Mouse (Mus musculus) heart, postnatal 25 days (tissue): ENCODE results near the gene Ddx54. TPM values are rescaled to one million over a fixed set of nuclear protein-coding genes. Genes with fewer than 3 reads are reported as not detected.
A peak's percentile ranks its signal among the peaks of the same experiment; 100 is the strongest.

Source experiments
- DNase-seq: peaks from one replicate; pipeline ENCODE4 v3.0.0; 2022; ENCODE audit warnings: low spot score
- intact Hi-C: fragments of 180-260 bp; cut with DNase I; formaldehyde crosslinking; loops from one replicate; pipeline ENCODE4 v1.15.1; 2025
- total RNA-seq, 2 experiments: library from RNA; stranded (reverse); gene quantifications; 2 replicates each; pipeline ENCODE4 v1.2.3; 2021

The Ddx54 gene
- total RNA-seq, 2 experiments from 2014 or later: 20.1 to 21.4 TPM

GRCm38 (mm10) chr5:120579211-120579897 is 33.2 kb upstream of the Ddx54 start:
- DNase-seq: peak; percentile 58
- intact Hi-C loops: no loop called here

- intact Hi-C loops: no loop called here
- DNase-seq: no peak
Measured at GRCm38 (mm10) chr5:120579898-120580626, 32.5 kb upstream of the Ddx54 start.

- intact Hi-C loops: no loop called here
- no peak for DNase-seq
Measured at GRCm38 (mm10) chr5:120582002-120582401, 30.5 kb upstream of the Ddx54 start.

- intact Hi-C loops: no loop called here
- DNase-seq: no peak
Measured at GRCm38 (mm10) chr5:120583511-120583910, 29.0 kb upstream of the Ddx54 start.

GRCm38 (mm10) chr5:120584968-120585367 is 27.6 kb upstream of the Ddx54 start:
- DNase-seq: no peak
- intact Hi-C loops: loop anchor here (5.0 kb wide), 1 partner anchor 73 kb away; the partner anchor contains the start of gene Slc8b1

- intact Hi-C loops: loop anchor here (5.0 kb wide), 1 partner anchor 75 kb away; the partner anchor contains the start of gene Slc8b1
- DNase-seq: no peak
Measured at GRCm38 (mm10) chr5:120586741-120587615, 25.6 kb upstream of the Ddx54 start.

- intact Hi-C loops: loop anchor here (5.0 kb wide), 1 partner anchor 75 kb away; the partner anchor contains the start of gene Slc8b1
Measured at GRCm38 (mm10) chr5:120587616-120587926, 25.0 kb upstream of the Ddx54 start.

GRCm38 (mm10) chr5:120587940-120588568 is 24.5 kb upstream of the Ddx54 start:
- DNase-seq: no peak

More at GRCm38 (mm10) chr5:120587616-120587926, 25.0 kb upstream of the Ddx54 start:
- DNase-seq: no peak

GRCm38 (mm10) chr5:120588569-120589094 is 23.9 kb upstream of the Ddx54 start, which contains the start of the genes Tpcn1 and Iqcd:
Gene Tpcn1 (minus strand): TSS chr5:120588673.
Gene Iqcd (plus strand): TSS chr5:120589016.
- intact Hi-C loops: loop anchor here (5.0 kb wide), 1 partner anchor 76 kb away; the partner anchor contains the start of gene Slc8b1

More at GRCm38 (mm10) chr5:120587940-120588568, 24.5 kb upstream of the Ddx54 start:
- intact Hi-C loops: loop anchor here (5.0 kb wide), 1 partner anchor 76 kb away; the partner anchor contains the start of gene Slc8b1

GRCm38 (mm10) chr5:120590356-120591010 is 22.1 kb upstream of the Ddx54 start:
- intact Hi-C loops: no loop called here

More at GRCm38 (mm10) chr5:120588569-120589094, 23.9 kb upstream of the Ddx54 start, which contains the start of the genes Tpcn1 and Iqcd:
- DNase-seq: peak; percentile 98

GRCm38 (mm10) chr5:120592141-120592540 is 20.4 kb upstream of the Ddx54 start:
- DNase-seq: no peak
- intact Hi-C loops: no loop called here

More at GRCm38 (mm10) chr5:120590356-120591010, 22.1 kb upstream of the Ddx54 start:
- DNase-seq: no peak

- DNase-seq: no peak
- intact Hi-C loops: no loop called here
Measured at GRCm38 (mm10) chr5:120594485-120594884, 18.1 kb upstream of the Ddx54 start.

- intact Hi-C loops: loop anchor here (10.0 kb wide), 1 partner anchor 45 kb away; no protein-coding TSS in a partner anchor
Measured at GRCm38 (mm10) chr5:120599625-120600024, 12.9 kb upstream of the Ddx54 start.

GRCm38 (mm10) chr5:120600946-120601668 is 11.4 kb upstream of the Ddx54 start:
- no peak for DNase-seq
- intact Hi-C loops: loop anchor here (10.0 kb wide), 1 partner anchor 46 kb away; no protein-coding TSS in a partner anchor

More at GRCm38 (mm10) chr5:120599625-120600024, 12.9 kb upstream of the Ddx54 start:
- no peak for DNase-seq

- intact Hi-C loops: loop anchor here (10.0 kb wide), 1 partner anchor 47 kb away; no protein-coding TSS in a partner anchor
- no peak for DNase-seq
Measured at GRCm38 (mm10) chr5:120602210-120602609, 10.3 kb upstream of the Ddx54 start.

- intact Hi-C loops: loop anchor here (10.0 kb wide), 1 partner anchor 49 kb away; no protein-coding TSS in a partner anchor
- no peak for DNase-seq
Measured at GRCm38 (mm10) chr5:120603515-120603914, 9.0 kb upstream of the Ddx54 start.

- DNase-seq: peak; percentile 44
- intact Hi-C loops: loop anchor here (1.0 to 10.0 kb wide), 3 partner anchors 50 to 100 kb away; no protein-coding TSS in a partner anchor
Measured at GRCm38 (mm10) chr5:120604839-120605238, 7.7 kb upstream of the Ddx54 start.
